Mouse (Mus musculus): ENCODE measurements around the gene Tet3. TPM values are rescaled to one million over a fixed set of nuclear protein-coding genes. Genes with fewer than 3 reads are reported as not detected.

Tet3 gene
- polyA plus RNA-seq, 1 experiment from 2014 or later, result 49.9 TPM

GRCm38 (mm10) chr6:83482418-83483085, 23.7 kb upstream of the Tet3 start:
- ATAC-seq (replicated peaks; ENCODE audit: low FRiP score) (no peak), DNase-seq (ENCODE audit: low spot score) (no peak)
- Histone ChIP-seq H3K9me3 (ENCODE audit: control insufficient read depth, low read length) (no peaks in the 10 kb centered on the region), H3K9ac (ENCODE audit: low read length) (no peak overlapping the region), H3K36me3 (ENCODE audit: control insufficient read depth, insufficient read depth, low read length) (peaks cover 5% of the 10 kb centered on the region; the same call in 1 of the 2 replicates), H3K27me3 (ENCODE audit: control insufficient read depth, insufficient read depth, low read length) (no peaks in the 10 kb centered on the region), H3K4me3 (ENCODE audit: low read depth, low read length) (no peak overlapping the region), H3K4me1 (replicated peaks; ENCODE audit: control insufficient read depth, insufficient read depth, low read length) (no peaks in the 10 kb centered on the region), H3K27ac (ENCODE audit: low read depth, low read length) (no peak overlapping the region), H3K4me2 (ENCODE audit: low read depth, low read length, severe bottlenecking) (no peak overlapping the region)
- 85% methylated on average over 10 of the region's 10 CpGs for WGBS

GRCm38 (mm10) chr6:83480019-83480655, 21.3 kb upstream of the Tet3 start:
- no peak for ATAC-seq (replicated peaks; ENCODE audit: low FRiP score)
- Histone ChIP-seq H3K9ac (ENCODE audit: low read length) (no peak overlapping the region), H3K27me3 (ENCODE audit: control insufficient read depth, insufficient read depth, low read length) (no peaks in the 10 kb centered on the region), H3K4me3 (ENCODE audit: low read depth, low read length) (no peak overlapping the region), H3K4me2 (ENCODE audit: low read depth, low read length, severe bottlenecking) (no peak overlapping the region), H3K4me1 (replicated peaks; ENCODE audit: control insufficient read depth, insufficient read depth, low read length) (no peaks in the 10 kb centered on the region), H3K36me3 (ENCODE audit: control insufficient read depth, insufficient read depth, low read length) (peaks cover 5% of the 10 kb centered on the region; the same call in 1 of the 2 replicates), H3K9me3 (ENCODE audit: control insufficient read depth, low read length) (no peaks in the 10 kb centered on the region), H3K27ac (ENCODE audit: low read depth, low read length) (no peak overlapping the region)
- 90% methylated on average over 6 of the region's 6 CpGs for WGBS
- no peak for DNase-seq (ENCODE audit: low spot score)

- Histone ChIP-seq H3K27me3 (ENCODE audit: control insufficient read depth, insufficient read depth, low read length) (no peaks in the 10 kb centered on the region), H3K4me2 (ENCODE audit: low read depth, low read length, severe bottlenecking) (no peak overlapping the region), H3K36me3 (ENCODE audit: control insufficient read depth, insufficient read depth, low read length) (peaks cover 5% of the 10 kb centered on the region; the same call in 1 of the 2 replicates), H3K27ac (ENCODE audit: low read depth, low read length) (no peak overlapping the region), H3K9me3 (ENCODE audit: control insufficient read depth, low read length) (no peaks in the 10 kb centered on the region), H3K4me3 (ENCODE audit: low read depth, low read length) (no peak overlapping the region), H3K9ac (ENCODE audit: low read length) (no peak overlapping the region), H3K4me1 (replicated peaks; ENCODE audit: control insufficient read depth, insufficient read depth, low read length) (no peaks in the 10 kb centered on the region)
- no peak for ATAC-seq (replicated peaks; ENCODE audit: low FRiP score)
- no peak for DNase-seq (ENCODE audit: low spot score)
- 87% methylated on average over 2 of the region's 2 CpGs for WGBS
These were observed 20.3 kb upstream of the Tet3 start for GRCm38 (mm10) chr6:83479193-83479592.

- no peaks in the 10 kb centered on the region for H3K4me1 ChIP-seq (replicated peaks; ENCODE audit: control insufficient read depth, insufficient read depth, low read length)
- no peaks in the 10 kb centered on the region for H3K9me3 ChIP-seq (ENCODE audit: control insufficient read depth, low read length)
- 93% methylated on average over 7 of the region's 7 CpGs for WGBS
- DNase-seq (ENCODE audit: low spot score) (no peak), ATAC-seq (replicated peaks; ENCODE audit: low FRiP score) (no peak)
- no peak overlapping the region for H3K27ac ChIP-seq (ENCODE audit: low read depth, low read length)
- no peak overlapping the region for H3K4me2 ChIP-seq (ENCODE audit: low read depth, low read length, severe bottlenecking)
- no peak overlapping the region for H3K4me3 ChIP-seq (ENCODE audit: low read depth, low read length)
- H3K9ac ChIP-seq (ENCODE audit: low read length), result no peak overlapping the region
- peaks cover 5% of the 10 kb centered on the region; the same call in 1 of the 2 replicates for H3K36me3 ChIP-seq (ENCODE audit: control insufficient read depth, insufficient read depth, low read length)
- H3K27me3 ChIP-seq (ENCODE audit: control insufficient read depth, insufficient read depth, low read length), result no peaks in the 10 kb centered on the region
These were observed 19.7 kb upstream of the Tet3 start for GRCm38 (mm10) chr6:83478628-83479027.

- H3K27ac ChIP-seq (ENCODE audit: low read depth, low read length), result no peak overlapping the region
- H3K4me2 ChIP-seq (ENCODE audit: low read depth, low read length, severe bottlenecking), result no peak overlapping the region
- H3K27me3 ChIP-seq (ENCODE audit: control insufficient read depth, insufficient read depth, low read length), result no peaks in the 10 kb centered on the region
- peaks cover 5% of the 10 kb centered on the region; the same call in 1 of the 2 replicates for H3K36me3 ChIP-seq (ENCODE audit: control insufficient read depth, insufficient read depth, low read length)
- DNase-seq (ENCODE audit: low spot score) (no peak), ATAC-seq (replicated peaks; ENCODE audit: low FRiP score) (no peak)
- no peak overlapping the region for H3K9ac ChIP-seq (ENCODE audit: low read length)
- no peak overlapping the region for H3K4me3 ChIP-seq (ENCODE audit: low read depth, low read length)
- H3K4me1 ChIP-seq (replicated peaks; ENCODE audit: control insufficient read depth, insufficient read depth, low read length), result no peaks in the 10 kb centered on the region
- H3K9me3 ChIP-seq (ENCODE audit: control insufficient read depth, low read length), result no peaks in the 10 kb centered on the region
- WGBS, result 65% methylated on average over 4 of the region's 4 CpGs
These were observed 19.3 kb upstream of the Tet3 start for GRCm38 (mm10) chr6:83478217-83478616.

GRCm38 (mm10) chr6:83475431-83475830, 16.5 kb upstream of the Tet3 start:
- Histone ChIP-seq H3K9me3 (ENCODE audit: control insufficient read depth, low read length) (no peaks in the 10 kb centered on the region), H3K27ac (ENCODE audit: low read depth, low read length) (no peak overlapping the region), H3K27me3 (ENCODE audit: control insufficient read depth, insufficient read depth, low read length) (no peaks in the 10 kb centered on the region), H3K4me3 (ENCODE audit: low read depth, low read length) (no peak overlapping the region), H3K36me3 (ENCODE audit: control insufficient read depth, insufficient read depth, low read length) (peaks cover under 1% of the 10 kb centered on the region; the same call in 1 of the 2 replicates), H3K4me1 (replicated peaks; ENCODE audit: control insufficient read depth, insufficient read depth, low read length) (no peaks in the 10 kb centered on the region), H3K9ac (ENCODE audit: low read length) (no peak overlapping the region), H3K4me2 (ENCODE audit: low read depth, low read length, severe bottlenecking) (no peak overlapping the region)
- 77% methylated on average over 7 of the region's 7 CpGs for WGBS
- DNase-seq (ENCODE audit: low spot score) (no peak), ATAC-seq (replicated peaks; ENCODE audit: low FRiP score) (no peak)

- no peak for ATAC-seq (replicated peaks; ENCODE audit: low FRiP score)
- no peak overlapping the region for H3K4me3 ChIP-seq (ENCODE audit: low read depth, low read length)
- WGBS, result 91% methylated on average over 9 of the region's 9 CpGs
These were observed 14.4 kb upstream of the Tet3 start for GRCm38 (mm10) chr6:83473240-83473639.

GRCm38 (mm10) chr6:83471739-83472138, 12.9 kb upstream of the Tet3 start:
- Histone ChIP-seq H3K4me2 (ENCODE audit: low read depth, low read length, severe bottlenecking) (no peak overlapping the region), H3K36me3 (ENCODE audit: control insufficient read depth, insufficient read depth, low read length) (no peaks in the 10 kb centered on the region), H3K9ac (ENCODE audit: low read length) (no peak overlapping the region), H3K4me3 (ENCODE audit: low read depth, low read length) (no peak overlapping the region), H3K27ac (ENCODE audit: low read depth, low read length) (no peak overlapping the region), H3K27me3 (ENCODE audit: control insufficient read depth, insufficient read depth, low read length) (no peaks in the 10 kb centered on the region), H3K4me1 (replicated peaks; ENCODE audit: control insufficient read depth, insufficient read depth, low read length) (no peaks in the 10 kb centered on the region), H3K9me3 (ENCODE audit: control insufficient read depth, low read length) (no peaks in the 10 kb centered on the region)
- ATAC-seq (replicated peaks; ENCODE audit: low FRiP score), result no peak
- DNase-seq (ENCODE audit: low spot score), result no peak
- WGBS, result 90% methylated on average over 7 of the region's 7 CpGs

More at GRCm38 (mm10) chr6:83473240-83473639, 14.4 kb upstream of the Tet3 start:
- Histone ChIP-seq H3K4me2 (ENCODE audit: low read depth, low read length, severe bottlenecking) (no peak overlapping the region), H3K4me1 (replicated peaks; ENCODE audit: control insufficient read depth, insufficient read depth, low read length) (no peaks in the 10 kb centered on the region), H3K27ac (ENCODE audit: low read depth, low read length) (no peak overlapping the region), H3K27me3 (ENCODE audit: control insufficient read depth, insufficient read depth, low read length) (no peaks in the 10 kb centered on the region), H3K36me3 (ENCODE audit: control insufficient read depth, insufficient read depth, low read length) (no peaks in the 10 kb centered on the region; the same call in 1 of the 2 replicates), H3K9ac (ENCODE audit: low read length) (no peak overlapping the region), H3K9me3 (ENCODE audit: control insufficient read depth, low read length) (no peaks in the 10 kb centered on the region)
- DNase-seq (ENCODE audit: low spot score), result no peak

- Histone ChIP-seq H3K9me3 (ENCODE audit: control insufficient read depth, low read length) (no peaks in the 10 kb centered on the region), H3K4me2 (ENCODE audit: low read depth, low read length, severe bottlenecking) (no peak overlapping the region), H3K27me3 (ENCODE audit: control insufficient read depth, insufficient read depth, low read length) (no peaks in the 10 kb centered on the region), H3K36me3 (ENCODE audit: control insufficient read depth, insufficient read depth, low read length) (no peaks in the 10 kb centered on the region), H3K4me1 (replicated peaks; ENCODE audit: control insufficient read depth, insufficient read depth, low read length) (no peaks in the 10 kb centered on the region), H3K4me3 (ENCODE audit: low read depth, low read length) (no peak overlapping the region), H3K9ac (ENCODE audit: low read length) (no peak overlapping the region), H3K27ac (ENCODE audit: low read depth, low read length) (no peak overlapping the region)
- DNase-seq (ENCODE audit: low spot score) (no peak), ATAC-seq (replicated peaks; ENCODE audit: low FRiP score) (no peak)
These were observed 5.1 kb upstream of the Tet3 start for GRCm38 (mm10) chr6:83464011-83464410.
